Mouse (Mus musculus) bone marrow macrophage, adult 2 months (primary cell): Measurements from ENCODE around the gene Rel.

Experiments
- CTCF ChIP-seq: IDR thresholded peaks from 2 replicates; pipeline ENCODE4 v1.5.1; 2012; ENCODE audit warnings: low read depth, mild to moderate bottlenecking, low read length, moderate library complexity
- POLR2A ChIP-seq: IDR thresholded peaks from 2 replicates; pipeline ENCODE4 v1.6.1; 2012; ENCODE audit warnings: mild to moderate bottlenecking, low read depth, low read length, borderline replicate concordance

DNA sequence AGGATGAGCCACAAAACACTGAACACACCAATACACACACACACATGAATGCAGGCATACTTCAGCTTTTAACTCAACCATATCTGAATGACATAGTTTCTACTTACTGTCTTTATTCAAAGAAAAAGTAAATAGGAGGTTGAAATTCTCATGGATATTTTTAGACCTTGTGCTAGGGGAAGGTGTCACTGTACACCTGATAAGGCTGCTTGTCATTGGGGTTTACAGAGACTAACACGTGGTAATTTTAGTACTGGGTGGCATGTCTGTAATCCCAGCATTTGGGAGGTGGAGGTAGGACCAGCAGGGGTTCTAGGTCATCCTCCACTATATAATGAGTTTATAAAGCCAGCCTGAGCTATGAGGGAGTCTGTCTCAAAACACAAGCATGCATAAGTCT is 1.7 kb upstream of the Rel start:
- TF ChIP-seq CTCF, result no peak
- no peak for TF ChIP-seq POLR2A
